Mouse (Mus musculus) heart, adult 2 months (tissue): Measurements from ENCODE around the gene Nr2f6.

Source experiments
- CTCF ChIP-seq: fragments of 200-600 bp; IDR thresholded peaks from 2 replicates; pipeline ENCODE4 v1.8.1; 2022; ENCODE audit warnings: antibody characterized with exemption, mild to moderate bottlenecking, moderate library complexity
- EP300 ChIP-seq: fragments of 200-500 bp; IDR thresholded peaks from 2 replicates; pipeline ENCODE4 v1.6.1; 2011; ENCODE audit warnings: low read depth, low read length, control low read depth; ENCODE audit not compliant: insufficient read depth
- POLR2A ChIP-seq: fragments of 200-500 bp; IDR thresholded peaks from 2 replicates; pipeline ENCODE4 v1.6.1; 2011; ENCODE audit warnings: mild to moderate bottlenecking, low read depth, low read length, control low read depth; ENCODE audit not compliant: insufficient read depth

DNA sequence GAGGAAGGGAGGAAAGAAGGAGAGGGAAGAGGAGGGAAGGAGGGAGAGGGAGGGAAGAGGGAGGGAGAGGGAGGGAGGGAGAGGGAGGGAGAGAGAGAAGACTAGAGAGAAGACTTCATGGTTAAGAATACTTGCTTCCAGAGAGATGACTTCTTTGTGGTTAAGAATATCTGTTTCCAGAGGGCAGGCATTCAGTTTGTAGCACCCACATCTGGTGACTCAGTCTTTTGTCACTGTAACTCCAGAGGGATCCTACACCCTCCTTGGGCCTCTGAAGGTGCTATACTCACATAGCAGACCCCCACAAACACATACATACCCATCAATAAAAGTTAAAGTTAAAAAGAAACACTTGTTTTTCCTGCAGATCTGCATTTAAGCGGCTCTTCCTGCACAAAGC, 30.2 kb downstream of the Nr2f6 start:
- TF ChIP-seq CTCF (no peak), POLR2A (no peak), EP300 (no peak)
